Mouse (Mus musculus): ENCODE data around the gene Pard6b.

DNA sequence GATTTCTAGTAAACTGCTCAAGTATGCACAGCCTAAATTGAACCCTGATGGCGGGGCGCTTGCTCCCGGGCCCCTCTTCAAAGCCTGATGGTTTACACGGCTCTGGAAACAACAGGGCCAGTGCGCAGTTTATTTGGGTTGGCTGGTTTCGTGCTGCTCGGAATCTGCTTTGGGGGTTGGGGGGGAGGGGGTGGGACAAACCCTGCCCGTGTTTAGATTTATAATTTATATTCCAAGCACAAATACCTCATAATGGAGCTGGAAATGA is 24.2 kb upstream of the Pard6b start:
- TF ChIP-seq CTCF (conservative IDR thresholded peaks at IDR 0.05 in 1 of 2, IDR thresholded peaks at IDR 0.05 in 1 of 2; ENCODE audit: low read depth in 2 of 2, low read length in 2 of 2): no peak
- no peak for TF ChIP-seq SMC3 (IDR thresholded peaks at IDR 0.05; ENCODE audit: low read depth, low read length)
- no peak for TF ChIP-seq POLR2AphosphoS2 (IDR thresholded peaks at IDR 0.05; ENCODE audit: low read depth, low read length)
- TF ChIP-seq HCFC1 (IDR thresholded peaks at IDR 0.05; ENCODE audit: low read depth, low read length): no peak
- no peak for TF ChIP-seq GABPA (IDR thresholded peaks at IDR 0.05; ENCODE audit: insufficient replicate concordance, low read depth, low read length)
- no peak for TF ChIP-seq ZC3H11A (IDR thresholded peaks at IDR 0.05; ENCODE audit: low read depth, low read length)
- TF ChIP-seq POLR2A (IDR thresholded peaks at IDR 0.05; ENCODE audit: low read depth, low read length): no peak
- TF ChIP-seq CHD2 (IDR thresholded peaks at IDR 0.05; ENCODE audit: low read length): no peak
- no peak for TF ChIP-seq EP300 (IDR thresholded peaks at IDR 0.05; ENCODE audit: low read length)
- no peak for TF ChIP-seq ZNF384 (IDR thresholded peaks at IDR 0.05; ENCODE audit: low read depth, low read length)
- TF ChIP-seq RCOR1 (conservative IDR thresholded peaks at IDR 0.05; ENCODE audit: low read depth, low read length): no peak
- TF ChIP-seq BHLHE40 (IDR thresholded peaks at IDR 0.05; ENCODE audit: low read depth, low read length): no peak
- no peak for TF ChIP-seq TCF12 (IDR thresholded peaks at IDR 0.05; ENCODE audit: low read depth, low read length)
- no peak for TF ChIP-seq USF1 (IDR thresholded peaks at IDR 0.05; ENCODE audit: low read depth, low read length)

All from CH12.LX (cell line).